Mouse (Mus musculus) c-Kit-negative CD71-positive TER-119-positive erythroid progenitor cells, embryonic 14.5 days (primary cell): ENCODE measurements at regions not wholly inside any gene's neighbourhood (a gene's known extent, or its start where the extent isn't known, plus 50 kb on each side); places are given as distances from the start of the nearest gene placed in this dataset.
A peak's percentile ranks its signal among the peaks of the same experiment; 100 is the strongest.

Experiments used
- DNase-seq: peaks from one replicate; pipeline ENCODE4 v3.0.0-alpha.2; 2013; ENCODE audit warnings: low read depth, low spot score

- DNase-seq: no peak
These were observed 59.9 kb upstream of the Lrpap1 start for GRCm38 (mm10) chr5:35165459-35165858.

- no peak for DNase-seq
These were observed 57.0 kb upstream of the Lrpap1 start for GRCm38 (mm10) chr5:35162607-35163006.

- DNase-seq: no peak
These were observed 56.6 kb upstream of the Lrpap1 start for GRCm38 (mm10) chr5:35162120-35162519.

- DNase-seq: peak; percentile 78
These were observed 55.6 kb upstream of the Lrpap1 start for GRCm38 (mm10) chr5:35160929-35161815.

GRCm38 (mm10) chr5:35159854-35160253 lies 54.3 kb upstream of the Lrpap1 start:
- DNase-seq: no peak

- no peak for DNase-seq
These were observed 53.7 kb upstream of the Lrpap1 start for GRCm38 (mm10) chr5:35159178-35159661.

- no peak for DNase-seq
These were observed 52.9 kb upstream of the Lrpap1 start for GRCm38 (mm10) chr5:35158346-35159047.

GRCm38 (mm10) chr5:35156371-35156770 lies 50.8 kb upstream of the Lrpap1 start:
- DNase-seq: no peak

GRCm38 (mm10) chr5:35155717-35156116 lies 50.2 kb upstream of the Lrpap1 start:
- no peak for DNase-seq
